Mouse (Mus musculus): ENCODE measurements around the gene Ptpn4. TPM values are rescaled to one million over a fixed set of nuclear protein-coding genes. Genes with fewer than 3 reads are reported as not detected.

Ptpn4 gene
- total RNA-seq (2012; rRNA removed) (8.7 and 9.5 TPM in 2 replicates), polyA plus RNA-seq (2012; ENCODE audit: insufficient read depth in 1 of 2, insufficient read length in 2 of 2, low read depth in 1 of 2, low replicate concordance in 2 of 2, missing spikeins in 1 of 2) (100 to 1,000 TPM in 1 of 2 experiments, 1 to 10 TPM in 1; 6.2 to 527 TPM)

DNA sequence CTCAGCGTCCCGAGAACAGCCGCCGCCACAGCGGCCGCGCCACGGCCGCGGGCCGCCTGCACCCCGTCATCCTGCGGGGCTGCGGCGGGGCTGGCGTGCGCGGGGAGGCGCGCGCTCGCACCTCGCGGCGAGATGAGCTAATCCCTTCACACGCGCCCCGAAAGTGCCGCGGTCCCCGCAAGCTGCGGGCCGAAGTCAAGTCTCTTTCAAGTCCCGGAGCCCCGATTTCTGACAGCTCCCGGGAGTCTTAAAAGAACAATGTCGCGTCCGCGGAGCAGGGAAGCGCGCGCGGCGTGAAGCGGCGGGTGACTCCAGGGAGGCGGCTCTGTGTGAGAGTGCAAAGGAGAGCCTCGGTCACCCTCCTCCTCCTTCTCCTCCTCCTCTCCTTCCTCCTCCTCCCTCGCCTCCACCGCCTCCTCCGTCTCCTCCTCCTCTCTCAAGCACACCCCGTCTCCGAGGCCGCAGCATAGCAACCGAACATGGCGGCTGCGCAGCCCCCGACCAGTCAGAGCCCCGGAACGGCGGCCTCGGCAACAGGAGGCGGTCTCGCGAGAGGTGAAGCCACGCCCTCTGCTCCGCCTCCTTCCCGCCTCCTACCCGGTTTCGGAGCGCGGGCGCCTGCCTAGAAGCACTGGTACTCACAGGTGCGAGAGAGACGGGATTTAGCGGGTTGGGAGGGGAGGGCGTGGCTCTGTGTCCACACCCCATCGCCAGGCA lies at the start of gene Ptpn4:
Ptpn4 (minus strand) TSS at position 579 of the 717 bp plus-strand sequence.
- Histone ChIP-seq H3K79me2 (ENCODE audit: control insufficient read depth, insufficient read depth, low read length, poor library complexity) (peaks cover 26% of the 10 kb centered on the region), H3K27ac (ENCODE audit: control insufficient read depth, low read depth, low read length) (peak within 1 kb of the TSS; percentile 82), H3K27me3 (ENCODE audit: control insufficient read depth in 1 of 2, insufficient read depth in 2 of 2, low read length in 2 of 2) (no peaks in the 10 kb centered on the region; a peak in 1 of 4 replicates), H3K36me3 (ENCODE audit: control insufficient read depth in 1 of 2, insufficient read depth in 2 of 2, low read length in 2 of 2) (peaks cover 0 to 20% of the 10 kb centered on the region in 2 experiments; a peak in 2 of 4 replicates), H3K4me3 (ENCODE audit: control insufficient read depth in 1 of 2, insufficient read depth in 1 of 2, low read depth in 2 of 2, low read length in 2 of 2) (peak within 1 kb of the TSS; percentile 78 to 98), H3K9ac (ENCODE audit: control insufficient read depth, low read depth, low read length, poor library complexity, severe bottlenecking) (peak within 1 kb of the TSS; percentile 98), H3K4me1 (ENCODE audit: control insufficient read depth in 1 of 2, insufficient read depth in 2 of 2, low read length in 2 of 2) (peaks cover 3 to 15% of the 10 kb centered on the region in 2 experiments), H3K9me3 (replicated peaks; ENCODE audit: insufficient read depth, low read length) (no peaks in the 10 kb centered on the region)
- peak; percentile 98 for DNase-seq (ENCODE audit: low read depth, low spot score)
- TF ChIP-seq ZKSCAN1 (IDR thresholded peaks at IDR 0.05; ENCODE audit: low read depth, low read length) (no peak), EP300 (IDR thresholded peaks at IDR 0.05; ENCODE audit: low read depth in 1 of 2, low read length in 2 of 2) (0 out of 4 replicates have a peak, but pooled peaks of 1 of the 2 experiments have one; percentile 1), POLR2AphosphoS2 (IDR thresholded peaks at IDR 0.05; ENCODE audit: low read length) (peak; percentile 70), UBTF (IDR thresholded peaks at IDR 0.05; ENCODE audit: borderline replicate concordance, insufficient read depth, low read depth, low read length) (0 out of 2 replicates have a peak, but pooled peaks have one; percentile 6), SMC3 (IDR thresholded peaks at IDR 0.05; ENCODE audit: low read depth, low read length) (no peak), USF2 (IDR thresholded peaks at IDR 0.05; ENCODE audit: borderline replicate concordance in 1 of 2, insufficient read depth in 1 of 2, low read depth in 1 of 2, low read length in 2 of 2) (no peak), JUND (IDR thresholded peaks at IDR 0.05; ENCODE audit: low read depth, low read length) (no peak), ZMIZ1 (IDR thresholded peaks at IDR 0.05; ENCODE audit: low read depth, low read length) (0 out of 2 replicates have a peak, but pooled peaks have one; percentile 64), USF1 (IDR thresholded peaks at IDR 0.05; ENCODE audit: low read depth, low read length) (no peak), CTCF (IDR thresholded peaks at IDR 0.05 in 2 of 3, conservative IDR thresholded peaks at IDR 0.05 in 1 of 3; ENCODE audit: control insufficient read depth in 1 of 3, insufficient read depth in 1 of 3, low read depth in 2 of 3, low read length in 3 of 3, poor library complexity in 1 of 3, severe bottlenecking in 1 of 3) (no peak), CHD2 (IDR thresholded peaks at IDR 0.05; ENCODE audit: low read length) (peak; percentile 97), ZNF384 (IDR thresholded peaks at IDR 0.05; ENCODE audit: low read depth, low read length) (no peak), KAT2A (conservative IDR thresholded peaks at IDR 0.05; ENCODE audit: low read depth, low read length) (no peak), NELFE (IDR thresholded peaks at IDR 0.05; ENCODE audit: low read depth, low read length) (peak; percentile 85), ETS1 (IDR thresholded peaks at IDR 0.05; ENCODE audit: low read depth, low read length) (no peak), CHD1 (IDR thresholded peaks at IDR 0.05; ENCODE audit: low read depth, low read length) (no peak), MAFK (IDR thresholded peaks at IDR 0.05; ENCODE audit: borderline replicate concordance, low read depth, low read length) (no peak), GABPA (IDR thresholded peaks at IDR 0.05; ENCODE audit: low read depth, low read length) (no peak), MXI1 (IDR thresholded peaks at IDR 0.05; ENCODE audit: low read depth, low read length) (peak; percentile 86; the same call in 1 of the 2 replicates), TBP (IDR thresholded peaks at IDR 0.05; ENCODE audit: low read depth, low read length) (0 out of 2 replicates have a peak, but pooled peaks have one; percentile 22), SIN3A (IDR thresholded peaks at IDR 0.05; ENCODE audit: low read length) (peak; percentile 34), TCF12 (IDR thresholded peaks at IDR 0.05; ENCODE audit: low read depth, low read length) (peak; percentile 50; the same call in 1 of the 2 replicates), MEF2A (IDR thresholded peaks at IDR 0.05; ENCODE audit: extremely low read depth, insufficient replicate concordance, low read depth, low read length, poor library complexity, severe bottlenecking) (no peak), BHLHE40 (IDR thresholded peaks at IDR 0.05; ENCODE audit: borderline replicate concordance, low read depth, low read length) (no peak), MAZ (IDR thresholded peaks at IDR 0.05; ENCODE audit: low read depth, low read length) (peak; percentile 87; the same call in 1 of the 2 replicates), MYB (IDR thresholded peaks at IDR 0.05; ENCODE audit: low read depth, low read length) (no peak), RCOR1 (IDR thresholded peaks at IDR 0.05; ENCODE audit: low read depth, low read length) (no peak), NRF1 (IDR thresholded peaks at IDR 0.05; ENCODE audit: insufficient read depth, low read depth, low read length, poor library complexity, severe bottlenecking) (peak; percentile 78), ZC3H11A (IDR thresholded peaks at IDR 0.05; ENCODE audit: low read depth, low read length) (no peak), MAX (IDR thresholded peaks at IDR 0.05; ENCODE audit: low read length) (0 out of 2 replicates have a peak, but pooled peaks have one; percentile 37), POLR2A (IDR thresholded peaks at IDR 0.05; ENCODE audit: control insufficient read depth in 1 of 2, insufficient read depth in 1 of 2, low read depth in 1 of 2, low read length in 2 of 2, poor library complexity in 1 of 2) (peak; percentile 38 to 94; a peak in 3 of 4 replicates), GATA1 (IDR thresholded peaks at IDR 0.05; ENCODE audit: low read depth, low read length) (no peak), HCFC1 (IDR thresholded peaks at IDR 0.05; ENCODE audit: low read depth, low read length) (peak; percentile 76), TAL1 (IDR thresholded peaks at IDR 0.05; ENCODE audit: low read length) (no peak), E2F4 (IDR thresholded peaks at IDR 0.05; ENCODE audit: borderline replicate concordance, low read depth, low read length) (no peak; the same call in 1 of the 2 replicates)

Data from MEL (cell line).